Mouse (Mus musculus): ENCODE data around the gene Moxd2.

Gene Moxd2

DNA sequence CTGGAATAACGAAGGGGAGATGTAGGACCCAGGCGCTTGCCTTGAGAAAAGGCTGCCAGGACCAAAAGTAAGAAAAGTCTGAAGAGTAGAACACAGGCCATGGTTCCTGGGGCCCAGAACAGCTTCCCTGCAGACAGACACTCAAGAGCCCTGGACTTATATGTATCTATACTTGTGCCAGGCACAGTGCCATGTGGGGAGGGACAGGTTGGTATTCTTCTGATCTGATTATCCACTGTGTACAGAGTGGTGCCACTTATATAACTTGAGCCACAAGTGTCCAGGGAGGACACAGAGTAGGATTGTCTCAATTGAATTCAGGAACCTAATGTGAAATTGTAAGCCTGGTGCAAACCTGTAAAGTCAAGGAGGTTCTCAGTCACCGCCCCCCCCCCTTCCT lies at the start of gene Moxd2:
Gene Moxd2, minus strand, starts transcription at position 101 of the 400 bp plus-strand sequence.
- no peak for DNase-seq

DNA sequence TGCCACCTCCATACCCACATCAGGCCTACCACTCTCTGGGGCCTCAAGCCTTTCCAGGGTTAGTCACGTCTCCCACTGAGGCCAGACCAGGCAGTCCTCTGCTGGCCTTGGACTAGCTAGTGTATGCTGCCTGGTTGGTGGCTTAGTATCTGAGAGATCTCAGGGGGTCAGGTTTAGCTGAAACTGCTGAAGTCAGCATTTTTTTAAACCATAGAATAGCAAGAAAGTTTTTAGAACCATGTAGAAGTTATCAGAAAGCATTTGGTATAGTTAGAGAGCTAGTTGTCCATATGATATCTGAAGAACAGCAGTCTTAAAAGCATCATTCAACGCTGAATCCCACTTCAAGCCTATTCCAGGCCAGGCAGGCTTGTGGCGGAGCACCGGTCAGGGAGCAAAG lies 32.7 kb upstream of the Moxd2 start:
- no peak for DNase-seq

DNA sequence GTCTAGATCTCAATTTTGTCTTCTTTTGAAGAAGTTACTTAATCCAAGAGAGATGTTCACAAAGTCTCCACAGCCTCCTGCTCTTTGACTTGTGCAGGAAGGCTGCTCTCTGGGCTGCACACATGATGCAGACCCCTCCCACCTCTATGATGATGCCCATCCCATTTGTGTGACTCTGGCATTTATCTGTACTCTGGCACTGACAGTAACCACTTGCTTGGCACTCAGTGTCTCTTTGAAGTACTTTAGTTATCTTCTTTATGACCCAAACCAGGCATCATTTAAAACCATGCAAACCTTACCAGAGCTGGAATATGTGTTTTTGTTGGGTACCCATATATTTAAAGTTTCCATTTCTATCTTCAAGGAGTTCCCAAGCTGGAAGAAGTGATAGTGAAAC lies 13.0 kb upstream of the Moxd2 start, which contains the start of gene Prss58:
Gene Prss58, minus strand, starts transcription at position 101 of the 400 bp plus-strand sequence.
- DNase-seq, result no peak

DNA sequence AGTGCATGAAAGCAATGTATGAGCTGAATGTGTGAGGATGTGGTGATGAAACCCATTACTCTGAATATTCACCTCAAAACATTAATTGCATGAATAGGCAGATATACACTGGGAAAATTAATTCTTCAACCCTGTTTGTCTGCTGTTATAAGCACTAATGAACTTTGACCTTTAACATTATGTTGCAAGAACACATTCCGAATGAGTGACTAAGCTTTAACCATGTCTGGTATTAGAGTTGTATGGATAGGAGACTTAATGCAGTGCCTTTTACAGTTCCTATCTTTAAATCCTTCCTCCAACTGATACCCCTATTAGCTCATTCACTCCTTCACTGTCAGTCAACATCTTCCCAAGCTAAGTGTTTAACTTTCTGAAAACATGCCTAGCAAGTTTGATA lies 7.4 kb upstream of the Moxd2 start:
- DNase-seq, result no peak

DNA sequence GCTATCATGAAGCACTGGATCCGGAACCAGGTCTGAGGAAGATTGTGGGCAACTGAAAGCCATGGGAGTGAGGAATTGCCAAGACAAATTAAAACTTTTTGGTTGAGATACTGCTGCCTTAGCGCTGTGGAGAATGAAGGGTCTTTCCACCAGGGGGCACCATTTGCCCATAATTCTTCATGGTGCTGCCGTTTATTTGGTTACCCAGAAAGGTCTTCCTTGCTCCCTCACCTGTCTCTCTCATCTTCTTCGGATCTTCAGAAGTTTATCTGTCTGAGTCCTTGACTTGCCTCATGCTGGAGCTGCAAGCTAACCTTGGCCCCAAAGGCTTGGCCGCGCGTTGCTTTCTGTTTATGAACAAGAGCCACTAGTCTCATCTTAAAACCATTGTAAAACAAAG lies 6.3 kb upstream of the Moxd2 start:
- DNase-seq, result peak in 1 of 2 experiments; percentile 31

DNA sequence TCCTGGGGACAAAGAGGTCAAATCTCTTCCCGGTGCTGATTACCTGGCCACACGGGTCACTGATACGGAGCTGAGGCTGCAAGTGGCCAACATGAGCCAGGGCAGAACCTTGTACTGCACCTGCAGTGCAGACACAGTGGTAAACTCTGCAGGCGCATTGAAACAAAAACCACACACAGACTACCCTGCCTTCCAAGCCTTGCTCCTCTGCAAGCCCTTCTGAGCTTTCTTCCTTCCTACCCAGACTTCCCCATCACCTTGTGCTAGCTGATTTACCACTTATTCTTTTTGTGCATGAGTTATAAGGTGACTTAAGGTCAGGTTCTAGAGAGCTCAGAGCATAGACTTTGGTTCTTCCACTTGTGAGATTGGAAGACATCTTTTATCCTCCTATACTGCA lies 4.5 kb upstream of the Moxd2 start:
- no peak for DNase-seq

DNA sequence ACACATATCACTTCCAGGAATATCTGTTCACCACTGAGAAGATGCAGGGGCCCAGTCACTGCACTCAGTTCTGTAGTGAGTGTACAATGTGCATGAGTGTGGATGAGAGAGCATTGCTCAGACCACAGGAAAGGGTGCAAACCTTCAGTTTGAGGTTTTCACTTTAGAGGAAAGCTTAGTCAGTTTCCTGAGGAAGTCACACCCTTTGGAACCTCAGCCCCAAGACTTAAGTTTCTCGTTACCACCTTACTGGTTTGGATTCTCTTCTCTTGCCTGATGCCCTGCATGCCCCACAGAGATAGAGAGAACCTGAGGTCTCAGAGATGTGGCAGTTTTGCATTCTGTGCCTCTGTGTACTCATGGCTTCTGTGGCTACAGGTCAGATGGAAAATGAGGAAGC lies 3.7 kb upstream of the Moxd2 start:
- DNase-seq, result no peak

DNA sequence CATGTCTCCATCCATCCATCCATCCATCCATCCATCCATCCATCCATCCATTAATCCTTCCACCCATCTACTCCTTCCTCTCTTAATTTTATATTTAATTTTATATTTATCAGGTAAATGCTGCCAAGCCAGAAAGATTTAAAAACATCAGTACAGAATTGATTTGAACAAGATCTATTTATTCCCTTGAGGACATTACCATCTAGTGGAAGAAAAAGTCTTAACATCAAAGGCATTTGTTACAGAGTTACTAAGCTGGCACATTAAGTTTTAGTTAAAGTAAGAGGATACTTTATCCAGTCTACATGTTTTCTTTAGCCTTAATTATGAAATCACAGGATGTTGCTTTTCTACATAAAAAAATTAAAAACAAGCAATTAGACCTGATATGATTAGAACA lies 42.0 kb downstream of the Moxd2 start:
- no peak for DNase-seq
